Mouse (Mus musculus): ENCODE measurements at regions not wholly inside any gene's neighbourhood (a gene's known extent, or its start where the extent isn't known, plus 50 kb on each side); places are given as distances from the start of the nearest gene placed in this dataset.

- H3K4me3 ChIP-seq = no peak overlapping the region
- DNase-seq (ENCODE audit: low spot score) = no peak
- H3K4me1 ChIP-seq (replicated peaks) = no peaks in the 10 kb centered on the region
- no peaks in the 10 kb centered on the region for H3K27me3 ChIP-seq (ENCODE audit: insufficient read depth, poor library complexity, severe bottlenecking)
- H3K27ac ChIP-seq = no peak overlapping the region
- H3K36me3 ChIP-seq = no peaks in the 10 kb centered on the region
- no peaks in the 10 kb centered on the region for H3K9me3 ChIP-seq
- WGBS = 91% methylated on average over 3 of the region's 3 CpGs
Measured at GRCm38 (mm10) chr13:82937856-82938255, 566.0 kb upstream of the Mef2c start.

GRCm38 (mm10) chr13:82942691-82943341 lies 561.0 kb upstream of the Mef2c start:
- Histone ChIP-seq H3K36me3 (no peaks in the 10 kb centered on the region), H3K9me3 (no peaks in the 10 kb centered on the region), H3K27me3 (ENCODE audit: insufficient read depth, poor library complexity, severe bottlenecking) (no peaks in the 10 kb centered on the region), H3K4me3 (no peak overlapping the region; the same call in 1 of the 2 replicates), H3K4me1 (replicated peaks) (no peaks in the 10 kb centered on the region), H3K27ac (no peak overlapping the region)
- WGBS = 62% methylated on average over 11 of the region's 11 CpGs
- no peak for DNase-seq (ENCODE audit: low spot score)

DNA sequence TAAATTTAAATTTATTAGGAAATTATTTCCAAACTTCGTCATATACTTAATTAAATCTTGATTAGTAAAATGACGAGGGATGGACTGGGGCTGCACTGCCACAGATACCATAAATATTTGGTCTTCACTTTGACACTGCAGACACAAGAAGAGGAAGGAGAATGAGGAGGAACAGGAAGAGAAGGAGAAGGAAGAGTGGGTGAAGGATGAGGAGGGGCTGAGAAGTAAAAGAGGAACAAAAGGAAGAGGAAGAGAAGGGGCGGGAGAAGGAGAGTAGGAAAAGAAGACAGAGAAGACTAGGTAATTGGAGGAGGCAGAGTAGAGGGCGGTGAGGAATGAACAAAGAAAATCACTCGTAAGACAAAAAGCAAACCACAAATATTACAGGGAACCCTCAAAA lies 556.9 kb upstream of the Mef2c start:
- H3K9me3 ChIP-seq = no peaks in the 10 kb centered on the region
- WGBS = 91% methylated on average over 5 of the region's 5 CpGs
- H3K27ac ChIP-seq = no peak overlapping the region
- H3K4me1 ChIP-seq (replicated peaks) = no peaks in the 10 kb centered on the region
- no peak overlapping the region for H3K4me3 ChIP-seq
- DNase-seq (ENCODE audit: low spot score) = no peak
- H3K27me3 ChIP-seq (ENCODE audit: insufficient read depth, poor library complexity, severe bottlenecking) = no peaks in the 10 kb centered on the region
- H3K36me3 ChIP-seq = no peaks in the 10 kb centered on the region

- no peak for DNase-seq (ENCODE audit: low spot score)
- Histone ChIP-seq H3K4me1 (replicated peaks) (no peaks in the 10 kb centered on the region), H3K9me3 (no peaks in the 10 kb centered on the region), H3K36me3 (no peaks in the 10 kb centered on the region), H3K27me3 (ENCODE audit: insufficient read depth, poor library complexity, severe bottlenecking) (no peaks in the 10 kb centered on the region), H3K4me3 (no peak overlapping the region), H3K27ac (no peak overlapping the region)
- 87% methylated on average over 6 of the region's 6 CpGs for WGBS
Measured at GRCm38 (mm10) chr13:82949541-82949940, 554.3 kb upstream of the Mef2c start.

GRCm38 (mm10) chr13:82962333-82962732 lies 541.5 kb upstream of the Mef2c start:
- DNase-seq (ENCODE audit: low spot score) = no peak
- WGBS = 78% methylated on average over 3 of the region's 3 CpGs

DNA sequence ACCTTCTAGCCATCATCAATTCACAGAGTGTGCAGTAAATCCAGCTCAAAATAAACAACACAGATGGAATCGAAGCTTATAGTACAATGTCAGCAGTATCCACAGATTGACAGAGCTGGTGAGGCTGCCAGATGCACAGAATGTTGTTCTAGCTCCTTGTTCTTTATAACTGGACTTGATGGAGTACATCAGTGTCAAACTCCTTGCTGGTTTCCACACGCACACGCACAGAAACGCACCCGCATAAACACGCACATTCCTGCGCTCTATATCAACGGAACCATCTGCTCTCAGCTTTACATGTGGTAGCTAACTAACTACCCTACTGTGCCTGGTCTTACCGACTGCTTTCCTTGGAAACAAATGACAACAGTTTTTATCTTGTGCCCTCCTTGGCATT lies 532.1 kb upstream of the Mef2c start:
- Histone ChIP-seq H3K4me3 (no peak overlapping the region), H3K4me1 (replicated peaks) (no peaks in the 10 kb centered on the region), H3K27me3 (ENCODE audit: insufficient read depth, poor library complexity, severe bottlenecking) (no peaks in the 10 kb centered on the region), H3K9me3 (no peaks in the 10 kb centered on the region), H3K36me3 (no peaks in the 10 kb centered on the region), H3K27ac (no peak overlapping the region)
- 92% methylated on average over 9 of the region's 9 CpGs for WGBS
- DNase-seq (ENCODE audit: low spot score) = no peak

More at GRCm38 (mm10) chr13:82962333-82962732, 541.5 kb upstream of the Mef2c start:
- Histone ChIP-seq H3K27me3 (ENCODE audit: insufficient read depth, poor library complexity, severe bottlenecking) (no peaks in the 10 kb centered on the region), H3K4me3 (no peak overlapping the region), H3K36me3 (no peaks in the 10 kb centered on the region), H3K4me1 (replicated peaks) (no peaks in the 10 kb centered on the region), H3K27ac (no peak overlapping the region), H3K9me3 (no peaks in the 10 kb centered on the region)

- Histone ChIP-seq H3K27ac (no peak overlapping the region), H3K4me3 (no peak overlapping the region), H3K36me3 (no peaks in the 10 kb centered on the region), H3K9me3 (no peaks in the 10 kb centered on the region), H3K27me3 (ENCODE audit: insufficient read depth, poor library complexity, severe bottlenecking) (no peaks in the 10 kb centered on the region), H3K4me1 (replicated peaks) (no peaks in the 10 kb centered on the region)
- 98% methylated on average over 1 of the region's 1 CpGs for WGBS
- no peak for DNase-seq (ENCODE audit: low spot score)
Measured at GRCm38 (mm10) chr13:82974210-82974811, 529.5 kb upstream of the Mef2c start.

DNA sequence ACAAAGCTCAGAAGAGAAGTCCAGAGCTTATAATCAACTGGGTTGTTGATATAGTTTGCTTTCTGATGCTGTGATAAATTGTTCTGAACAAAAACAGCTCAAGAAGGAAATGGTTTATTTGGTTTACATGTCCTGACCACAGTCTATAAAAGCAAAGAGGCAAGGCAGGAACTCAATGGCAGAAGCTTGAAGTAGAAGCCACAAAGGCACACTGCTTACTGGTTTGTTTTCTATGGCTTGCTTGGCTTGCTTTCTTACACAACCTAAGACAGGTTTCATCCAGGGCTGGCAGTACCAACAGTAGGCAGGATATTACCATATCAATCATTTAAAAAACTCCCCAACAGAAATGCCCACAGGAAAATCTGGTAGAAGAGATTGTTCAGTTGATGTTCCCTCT lies 502.7 kb upstream of the Mef2c start:
- H3K9me3 ChIP-seq = no peaks in the 10 kb centered on the region
- no peaks in the 10 kb centered on the region for H3K36me3 ChIP-seq
- H3K4me1 ChIP-seq (replicated peaks) = no peaks in the 10 kb centered on the region
- no peaks in the 10 kb centered on the region for H3K27me3 ChIP-seq (ENCODE audit: insufficient read depth, poor library complexity, severe bottlenecking)
- no peak for DNase-seq (ENCODE audit: low spot score)
- no peak overlapping the region for H3K27ac ChIP-seq
- H3K4me3 ChIP-seq = no peak overlapping the region

DNA sequence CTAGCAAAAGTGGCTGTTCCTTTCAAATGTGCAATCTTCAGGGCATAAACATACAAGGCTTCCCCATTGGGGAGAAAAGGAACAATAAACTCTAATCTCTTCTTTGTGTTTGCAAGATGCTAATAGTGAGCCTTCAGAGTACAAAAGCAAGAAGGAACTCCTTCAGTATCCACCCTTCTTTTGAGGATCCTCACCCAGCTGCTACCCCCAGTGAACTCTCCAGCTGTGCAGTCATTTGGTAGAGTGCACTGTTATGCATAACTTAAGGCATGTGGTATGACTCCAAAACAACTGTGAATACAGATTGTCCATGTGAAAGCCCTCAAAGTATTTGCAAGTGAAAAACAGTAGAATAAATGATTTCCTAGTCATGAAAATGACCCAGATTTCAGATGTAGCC lies 487.1 kb upstream of the Mef2c start:
- no peak overlapping the region for H3K27ac ChIP-seq
- H3K4me3 ChIP-seq = no peak overlapping the region
- H3K9me3 ChIP-seq = no peaks in the 10 kb centered on the region
- no peak for DNase-seq (ENCODE audit: low spot score)
- no peaks in the 10 kb centered on the region for H3K27me3 ChIP-seq (ENCODE audit: insufficient read depth, poor library complexity, severe bottlenecking)
- no peaks in the 10 kb centered on the region for H3K4me1 ChIP-seq (replicated peaks)
- no peaks in the 10 kb centered on the region for H3K36me3 ChIP-seq

DNA sequence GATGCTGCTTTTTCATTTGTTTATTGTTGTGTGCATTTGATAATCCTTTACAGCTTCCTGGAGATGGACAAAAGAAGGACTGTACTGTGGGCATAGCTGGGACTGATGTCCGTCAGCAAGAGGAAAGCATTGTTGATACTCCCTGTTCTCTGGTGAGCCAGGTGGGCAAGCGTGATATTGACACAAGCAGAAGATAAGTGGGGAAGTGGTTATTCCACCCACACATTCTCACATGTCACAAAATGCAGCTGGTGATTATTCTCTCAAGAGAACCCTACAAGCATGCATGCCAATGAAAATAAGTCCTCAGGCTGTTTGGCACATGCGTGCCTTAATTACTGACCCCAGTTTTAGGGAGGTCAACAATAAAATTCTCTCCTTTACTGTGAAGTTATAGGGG lies 483.0 kb upstream of the Mef2c start:
- Histone ChIP-seq H3K4me3 (no peak overlapping the region), H3K36me3 (no peaks in the 10 kb centered on the region), H3K9me3 (no peaks in the 10 kb centered on the region), H3K27me3 (ENCODE audit: insufficient read depth, poor library complexity, severe bottlenecking) (no peaks in the 10 kb centered on the region), H3K4me1 (replicated peaks) (no peaks in the 10 kb centered on the region), H3K27ac (no peak overlapping the region)
- WGBS = 64% methylated on average over 3 of the region's 3 CpGs
- DNase-seq (ENCODE audit: low spot score) = no peak

- WGBS = 87% methylated on average over 4 of the region's 4 CpGs
- Histone ChIP-seq H3K27ac (no peak overlapping the region), H3K27me3 (ENCODE audit: insufficient read depth, poor library complexity, severe bottlenecking) (no peaks in the 10 kb centered on the region), H3K4me3 (no peak overlapping the region), H3K36me3 (no peaks in the 10 kb centered on the region), H3K9me3 (no peaks in the 10 kb centered on the region), H3K4me1 (replicated peaks) (no peaks in the 10 kb centered on the region)
- DNase-seq (ENCODE audit: low spot score) = no peak
Measured at GRCm38 (mm10) chr13:83023972-83024371, 479.9 kb upstream of the Mef2c start.

DNA sequence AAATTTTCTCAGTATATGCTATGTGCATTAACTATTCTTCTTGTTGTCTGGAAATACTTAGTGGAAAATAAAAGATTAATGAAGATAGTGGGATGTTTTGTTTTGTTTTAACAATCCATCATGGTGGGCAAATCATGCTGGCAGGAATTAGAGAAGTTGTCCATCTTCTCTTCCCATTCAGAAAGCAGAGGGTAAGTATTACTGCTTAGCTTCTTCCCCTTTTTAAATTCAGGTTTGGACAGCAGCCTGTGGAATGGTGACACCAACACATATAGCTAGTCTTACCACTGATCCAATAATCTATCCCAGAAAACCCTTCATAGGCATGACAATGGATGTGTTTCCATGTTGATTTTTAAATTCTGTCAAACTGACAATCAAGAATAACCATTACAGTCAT lies 467.9 kb upstream of the Mef2c start:
- Histone ChIP-seq H3K27me3 (ENCODE audit: insufficient read depth, poor library complexity, severe bottlenecking) (no peaks in the 10 kb centered on the region), H3K36me3 (no peaks in the 10 kb centered on the region), H3K9me3 (no peaks in the 10 kb centered on the region), H3K4me3 (no peak overlapping the region), H3K27ac (no peak overlapping the region), H3K4me1 (replicated peaks) (no peaks in the 10 kb centered on the region)
- no peak for DNase-seq (ENCODE audit: low spot score)

- Histone ChIP-seq H3K27me3 (ENCODE audit: insufficient read depth, poor library complexity, severe bottlenecking) (no peaks in the 10 kb centered on the region), H3K4me1 (replicated peaks) (no peaks in the 10 kb centered on the region), H3K9me3 (no peaks in the 10 kb centered on the region), H3K36me3 (no peaks in the 10 kb centered on the region), H3K4me3 (no peak overlapping the region), H3K27ac (no peak overlapping the region)
- DNase-seq (ENCODE audit: low spot score) = no peak
- WGBS = 91% methylated on average over 1 of the region's 1 CpGs
Measured at GRCm38 (mm10) chr13:83041506-83041905, 462.3 kb upstream of the Mef2c start.

DNA sequence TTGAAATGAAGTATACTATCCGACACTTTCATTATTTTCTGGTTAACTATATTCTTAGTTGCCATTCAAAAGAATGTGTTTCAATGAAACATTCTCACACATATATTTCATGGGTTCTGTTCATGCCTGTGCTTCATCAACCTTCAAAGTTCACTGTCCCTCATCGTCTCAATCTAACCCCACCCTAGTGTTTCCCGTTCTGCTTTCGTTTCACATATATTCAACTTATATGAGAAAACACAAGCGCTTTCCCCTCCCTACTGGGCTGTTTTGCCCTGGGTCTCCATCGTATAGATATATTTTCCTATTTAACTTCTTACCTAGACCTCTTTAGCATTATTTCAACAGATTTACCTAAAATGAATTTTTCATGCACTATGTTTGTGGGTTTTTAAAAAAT lies 458.3 kb upstream of the Mef2c start:
- H3K27me3 ChIP-seq (ENCODE audit: insufficient read depth, poor library complexity, severe bottlenecking) = no peaks in the 10 kb centered on the region
- no peak for DNase-seq (ENCODE audit: low spot score)
- H3K4me3 ChIP-seq = no peak overlapping the region
- WGBS = 91% methylated on average over 6 of the region's 6 CpGs
- no peaks in the 10 kb centered on the region for H3K36me3 ChIP-seq
- H3K4me1 ChIP-seq (replicated peaks) = no peaks in the 10 kb centered on the region
- no peak overlapping the region for H3K27ac ChIP-seq
- no peaks in the 10 kb centered on the region for H3K9me3 ChIP-seq
